Mouse (Mus musculus): ENCODE data around the gene Cdiptos. TPM values are rescaled to one million over a fixed set of nuclear protein-coding genes. Genes with fewer than 3 reads are reported as not detected.

Cdiptos gene
- 1.2 and 1.4 TPM in 2 replicates for polyA plus RNA-seq (2015; fragmentation: Nextera tagmentation; extraction: Ambion mirVana)

- H3K9me3 ChIP-seq, result no peaks in the 10 kb centered on the region
Observed at GRCm38 (mm10) chr7:126975950-126976866, at the start of gene Cdiptos. Gene Cdiptos, minus strand, starts transcription at chr7:126976098.

GRCm38 (mm10) chr7:127024755-127025555 lies 49.1 kb upstream of the Cdiptos start:
- under 1% methylated on average over 30 of the region's 30 CpGs for WGBS
- Histone ChIP-seq H3K36me3 (peaks cover 28% of the 10 kb centered on the region), H3K4me1 (replicated peaks) (peaks cover 66% of the 10 kb centered on the region), H3K27me3 (no peaks in the 10 kb centered on the region), H3K27ac (peak overlapping the region; percentile 100), H3K9ac (peak overlapping the region; percentile 100), H3K4me3 (peak overlapping the region; percentile 96), H3K9me3 (no peaks in the 10 kb centered on the region), H3K4me2 (peak overlapping the region; percentile 98)
- ATAC-seq (ENCODE audit: low FRiP score), result peak; percentile 46

More at GRCm38 (mm10) chr7:126975950-126976866, at the start of gene Cdiptos:
- Histone ChIP-seq H3K36me3 (peaks cover 50% of the 10 kb centered on the region), H3K4me2 (peak within 1 kb of the TSS; percentile 93), H3K9ac (peak within 1 kb of the TSS; percentile 98), H3K27ac (peak within 1 kb of the TSS; percentile 93), H3K4me3 (peak within 1 kb of the TSS; percentile 98), H3K27me3 (no peaks in the 10 kb centered on the region), H3K4me1 (replicated peaks) (peaks cover 23% of the 10 kb centered on the region)
- peak; percentile 94 for ATAC-seq (ENCODE audit: low FRiP score)
- 1% methylated on average over 55 of the region's 55 CpGs for WGBS

- Histone ChIP-seq H3K9me3 (no peaks in the 10 kb centered on the region), H3K4me2 (peak overlapping the region; percentile 98), H3K4me1 (replicated peaks) (peaks cover 74% of the 10 kb centered on the region), H3K36me3 (peaks cover 28% of the 10 kb centered on the region), H3K4me3 (peak overlapping the region; percentile 96), H3K9ac (peak overlapping the region; percentile 100), H3K27me3 (no peaks in the 10 kb centered on the region), H3K27ac (peak overlapping the region; percentile 100)
- no peak for ATAC-seq (ENCODE audit: low FRiP score)
- WGBS, result 24% methylated on average over 19 of the region's 19 CpGs
Observed at GRCm38 (mm10) chr7:127023896-127024690, 48.2 kb upstream of the Cdiptos start.

GRCm38 (mm10) chr7:127023272-127023691 lies 47.4 kb upstream of the Cdiptos start:
- Histone ChIP-seq H3K36me3 (peaks cover 28% of the 10 kb centered on the region), H3K9ac (peak overlapping the region; percentile 100), H3K27ac (peak overlapping the region; percentile 100), H3K27me3 (no peaks in the 10 kb centered on the region), H3K4me2 (peak overlapping the region; percentile 98), H3K9me3 (no peaks in the 10 kb centered on the region), H3K4me3 (peak overlapping the region; percentile 96), H3K4me1 (replicated peaks) (peaks cover 80% of the 10 kb centered on the region)
- 71% methylated on average over 12 of the region's 13 CpGs for WGBS
- ATAC-seq (ENCODE audit: low FRiP score), result no peak

- H3K27me3 ChIP-seq, result no peaks in the 10 kb centered on the region
- H3K27ac ChIP-seq, result peak overlapping the region; percentile 100
- H3K4me3 ChIP-seq, result peak overlapping the region; percentile 96
- peak overlapping the region; percentile 100 for H3K9ac ChIP-seq
- peaks cover 80% of the 10 kb centered on the region for H3K4me1 ChIP-seq (replicated peaks)
- WGBS, result 74% methylated on average over 7 of the region's 7 CpGs
- peaks cover 28% of the 10 kb centered on the region for H3K36me3 ChIP-seq
- H3K4me2 ChIP-seq, result peak overlapping the region; percentile 98
- no peak for ATAC-seq (ENCODE audit: low FRiP score)
- no peaks in the 10 kb centered on the region for H3K9me3 ChIP-seq
Observed at GRCm38 (mm10) chr7:127022528-127023271, 46.8 kb upstream of the Cdiptos start.

- peaks cover 28% of the 10 kb centered on the region for H3K36me3 ChIP-seq
- peaks cover 81% of the 10 kb centered on the region for H3K4me1 ChIP-seq (replicated peaks)
- 38% methylated on average over 5 of the region's 5 CpGs for WGBS
- ATAC-seq (ENCODE audit: low FRiP score), result no peak
- no peaks in the 10 kb centered on the region for H3K27me3 ChIP-seq
- no peaks in the 10 kb centered on the region for H3K9me3 ChIP-seq
- peak overlapping the region; percentile 98 for H3K4me2 ChIP-seq
- H3K9ac ChIP-seq, result peak overlapping the region; percentile 100
- H3K27ac ChIP-seq, result peak overlapping the region; percentile 100
- peak overlapping the region; percentile 54 for H3K4me3 ChIP-seq
Observed at GRCm38 (mm10) chr7:127021563-127022527, 45.9 kb upstream of the Cdiptos start.

GRCm38 (mm10) chr7:127020901-127021562 lies 45.1 kb upstream of the Cdiptos start, which contains the start of the genes Gm42742 and Prrt2:
Gene Gm42742, minus strand, starts transcription at chr7:127021097.
Gene Prrt2, minus strand, starts transcription at chr7:127021211.
- ATAC-seq (ENCODE audit: low FRiP score), result no peak
- Histone ChIP-seq H3K9me3 (no peaks in the 10 kb centered on the region), H3K27ac (peak within 1 kb of the TSS; percentile 100), H3K9ac (peak within 1 kb of the TSS; percentile 84), H3K36me3 (peaks cover 28% of the 10 kb centered on the region), H3K27me3 (no peaks in the 10 kb centered on the region), H3K4me3 (peak within 1 kb of the TSS; percentile 54), H3K4me1 (replicated peaks) (peaks cover 82% of the 10 kb centered on the region), H3K4me2 (peak within 1 kb of the TSS; percentile 98)
- under 1% methylated on average over 37 of the region's 37 CpGs for WGBS

GRCm38 (mm10) chr7:127020491-127020890 lies 44.6 kb upstream of the Cdiptos start:
- Histone ChIP-seq H3K4me2 (peak overlapping the region; percentile 98), H3K27ac (peak overlapping the region; percentile 86), H3K9me3 (no peaks in the 10 kb centered on the region), H3K4me3 (peak overlapping the region; percentile 54), H3K27me3 (no peaks in the 10 kb centered on the region), H3K36me3 (peaks cover 31% of the 10 kb centered on the region), H3K9ac (peak overlapping the region; percentile 84), H3K4me1 (replicated peaks) (peaks cover 88% of the 10 kb centered on the region)
- ATAC-seq (ENCODE audit: low FRiP score), result no peak
- WGBS, result 37% methylated on average over 5 of the region's 5 CpGs

GRCm38 (mm10) chr7:127020031-127020430 lies 44.1 kb upstream of the Cdiptos start:
- Histone ChIP-seq H3K4me2 (peak overlapping the region; percentile 98), H3K4me1 (replicated peaks) (peaks cover 88% of the 10 kb centered on the region), H3K9me3 (no peaks in the 10 kb centered on the region), H3K9ac (peak overlapping the region; percentile 84), H3K4me3 (peak overlapping the region; percentile 54), H3K27me3 (no peaks in the 10 kb centered on the region), H3K36me3 (peaks cover 36% of the 10 kb centered on the region), H3K27ac (peak overlapping the region; percentile 86)
- WGBS, result 63% methylated on average over 3 of the region's 3 CpGs
- ATAC-seq (ENCODE audit: low FRiP score), result no peak
